Mouse (Mus musculus): ENCODE measurements around the gene Foxn4. TPM values are rescaled to one million over a fixed set of nuclear protein-coding genes. Genes with fewer than 3 reads are reported as not detected.

Foxn4 gene
- polyA plus RNA-seq, 1 experiment from 2014 or later: 6.9 TPM

DNA sequence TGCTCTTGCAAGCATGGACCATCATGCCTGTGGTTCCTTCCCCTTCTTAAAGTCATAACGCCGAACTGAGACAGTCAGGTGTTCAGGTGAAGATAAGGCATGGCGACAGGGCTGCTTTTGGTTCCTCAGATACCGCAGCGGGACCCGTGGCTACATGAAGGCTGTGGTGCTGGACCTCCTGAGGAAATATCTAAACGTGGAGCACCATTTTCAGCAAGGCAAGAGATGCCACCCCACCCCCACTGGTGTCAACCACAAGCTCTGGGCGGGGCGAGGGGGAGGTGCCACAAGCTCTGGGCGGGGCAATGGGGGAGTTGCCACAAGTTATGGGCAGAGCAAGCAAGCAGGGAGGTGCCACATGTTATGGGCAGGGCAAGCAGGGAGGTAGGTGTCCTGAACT is 60.4 kb downstream of the Foxn4 start:
- H3K4me3 ChIP-seq (ENCODE audit: low read depth, low read length): no peak overlapping the region
- no peak for ATAC-seq (ENCODE audit: low FRiP score)

DNA sequence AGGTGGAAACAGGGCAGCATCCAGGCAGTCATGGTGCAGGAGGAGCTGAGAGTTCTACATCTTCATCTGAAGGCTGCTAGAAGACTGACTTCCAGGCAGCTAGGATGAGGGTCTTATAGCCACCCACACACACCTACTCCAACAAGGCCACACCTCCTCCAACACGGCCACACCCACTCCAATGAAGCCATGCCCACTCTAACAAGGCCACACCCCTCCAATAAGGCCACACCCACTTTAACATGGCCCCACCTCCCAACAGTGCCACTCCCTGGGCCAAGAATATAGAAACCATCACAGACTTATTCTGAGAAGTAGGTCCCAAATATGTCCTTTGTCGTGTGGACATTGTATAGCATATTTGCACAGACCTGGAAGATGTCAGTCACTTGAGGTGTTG is 67.4 kb downstream of the Foxn4 start:
- no peak overlapping the region for H3K9ac ChIP-seq (ENCODE audit: low read length)
- no peak overlapping the region for H3K4me2 ChIP-seq
- ATAC-seq (ENCODE audit: low FRiP score) (no peak), DNase-seq (ENCODE audit: low spot score, missing footprints) (no peak)
- whole genome bisulfite sequencing: 77% methylated on average over 2 of the region's 2 CpGs
- no peaks in the 10 kb centered on the region for H3K9me3 ChIP-seq (ENCODE audit: control insufficient read depth, low read length)
- H3K4me3 ChIP-seq (ENCODE audit: low read depth, low read length): no peak overlapping the region
- no peaks in the 10 kb centered on the region for H3K36me3 ChIP-seq (ENCODE audit: control insufficient read depth, insufficient read depth, low read length)
- no peak overlapping the region for H3K27ac ChIP-seq (ENCODE audit: low read depth, low read length)
- no peaks in the 10 kb centered on the region for H3K27me3 ChIP-seq (ENCODE audit: control insufficient read depth, insufficient read depth, low read length)
- no peaks in the 10 kb centered on the region for H3K4me1 ChIP-seq (ENCODE audit: control insufficient read depth, insufficient read depth, low read length)

More for the DNA sequence above, 60.4 kb downstream of the Foxn4 start:
- Histone ChIP-seq H3K9me3 (ENCODE audit: control insufficient read depth, low read length) (no peaks in the 10 kb centered on the region), H3K27ac (ENCODE audit: low read depth, low read length) (no peak overlapping the region), H3K36me3 (ENCODE audit: control insufficient read depth, insufficient read depth, low read length) (no peaks in the 10 kb centered on the region), H3K4me2 (no peak overlapping the region), H3K4me1 (ENCODE audit: control insufficient read depth, insufficient read depth, low read length) (no peaks in the 10 kb centered on the region), H3K9ac (ENCODE audit: low read length) (no peak overlapping the region), H3K27me3 (ENCODE audit: control insufficient read depth, insufficient read depth, low read length) (no peaks in the 10 kb centered on the region)
- DNase-seq (ENCODE audit: low spot score, missing footprints): no peak
- WGBS: 70% methylated on average over 10 of the region's 10 CpGs

Other genes with a start within 250 kb of the Foxn4 start
- gene Usp30, start 208.3 kb downstream of the Foxn4 start, polyA plus RNA-seq (2014; fragmentation: Nextera tagmentation; extraction: Ambion mirVana): 9.8 and 11.0 TPM in 2 replicates
- 21.2 TPM in 2 replicates for gene Svop, start 182.2 kb downstream of the Foxn4 start, polyA plus RNA-seq (2014; fragmentation: Nextera tagmentation; extraction: Ambion mirVana)
- gene Alkbh2, start 145.6 kb downstream of the Foxn4 start, polyA plus RNA-seq (2014; fragmentation: Nextera tagmentation; extraction: Ambion mirVana): 13.8 and 14.0 TPM in 2 replicates
- 30.0 and 35.1 TPM in 2 replicates for gene Ung, start 143.4 kb downstream of the Foxn4 start, polyA plus RNA-seq (2014; fragmentation: Nextera tagmentation; extraction: Ambion mirVana)
- gene Acacb, start 127.3 kb downstream of the Foxn4 start, polyA plus RNA-seq (2014; fragmentation: Nextera tagmentation; extraction: Ambion mirVana): 1.6 and 1.7 TPM in 2 replicates
- 0.45 and 0.66 TPM in 2 replicates for gene Myo1h, start 15.4 kb upstream of the Foxn4 start, polyA plus RNA-seq (2014; fragmentation: Nextera tagmentation; extraction: Ambion mirVana)
- 104 and 112 TPM in 2 replicates for gene Kctd10, start 106.7 kb upstream of the Foxn4 start, polyA plus RNA-seq (2014; fragmentation: Nextera tagmentation; extraction: Ambion mirVana)
- gene Ube3b, start 106.8 kb upstream of the Foxn4 start, polyA plus RNA-seq (2014; fragmentation: Nextera tagmentation; extraction: Ambion mirVana): 45.5 and 49.7 TPM in 2 replicates
- gene Mmab, start 170.3 kb upstream of the Foxn4 start, polyA plus RNA-seq (2014; fragmentation: Nextera tagmentation; extraction: Ambion mirVana): 22.3 and 23.7 TPM in 2 replicates
- 62.5 and 63.3 TPM in 2 replicates for gene Mvk, start 170.5 kb upstream of the Foxn4 start, polyA plus RNA-seq (2014; fragmentation: Nextera tagmentation; extraction: Ambion mirVana)

Measured in midbrain, embryonic 11.5 days (tissue).